Mouse (Mus musculus) olfactory bulb, adult 2 months (tissue): ENCODE measurements around the gene Slc22a15.

Experiments
- CTCF ChIP-seq: fragments of 200-500 bp; IDR thresholded peaks from 2 replicates; pipeline ENCODE4 v1.5.1; 2012; ENCODE audit warnings: low read depth, mild to moderate bottlenecking, low read length, moderate library complexity; ENCODE audit not compliant: insufficient read depth
- POLR2A ChIP-seq: fragments of 200-500 bp; IDR thresholded peaks from 2 replicates; pipeline ENCODE4 v1.6.1; 2012; ENCODE audit warnings: mild to moderate bottlenecking, low read depth, low read length, moderate library complexity; ENCODE audit not compliant: insufficient read depth

DNA sequence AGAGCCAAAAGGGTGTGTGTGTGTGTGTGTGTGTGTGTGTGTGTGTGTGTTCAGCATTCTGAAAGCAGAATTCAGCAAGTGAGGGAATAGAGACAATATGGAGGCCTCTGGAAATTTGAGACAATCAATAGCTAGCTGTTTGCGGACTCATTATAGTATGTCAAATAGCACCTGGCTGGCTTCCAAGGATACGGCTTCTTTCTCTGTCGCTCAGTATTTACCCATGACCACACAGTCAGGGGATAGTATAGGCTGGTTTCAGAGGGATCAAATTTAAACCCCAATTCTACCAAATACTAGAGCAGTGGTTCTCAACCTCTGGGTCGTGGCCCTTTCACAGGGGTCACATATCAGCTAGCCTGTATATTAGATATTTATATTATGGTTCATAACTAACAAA lies 39.2 kb downstream of the Slc22a15 start:
- TF ChIP-seq CTCF (no peak), POLR2A (no peak)
